Mouse (Mus musculus): ENCODE data around the gene Esrrb. TPM values are rescaled to one million over a fixed set of nuclear protein-coding genes. Genes with fewer than 3 reads are reported as not detected.

Esrrb gene
- total RNA-seq, 2 experiments from 2014 or later: 10.3 to 15.5 TPM

- DNase-seq: no peak
- intact Hi-C loops (cut with DNase I): no loop called here
Observed at GRCm38 (mm10) chr12:86553037-86553436, 192.1 kb downstream of the Esrrb start.

- intact Hi-C loops (cut with DNase I): no loop called here
- peak in 1 of 2 experiments; percentile 9 for DNase-seq
Observed at GRCm38 (mm10) chr12:86556796-86557517, 196.0 kb downstream of the Esrrb start.

- intact Hi-C loops (cut with DNase I): no loop called here
- no peak for DNase-seq
Observed at GRCm38 (mm10) chr12:86558889-86559288, 198.0 kb downstream of the Esrrb start.

- intact Hi-C loops (cut with DNase I): no loop called here
- no peak for DNase-seq
Observed at GRCm38 (mm10) chr12:86562705-86563104, 201.8 kb downstream of the Esrrb start.

- intact Hi-C loops (cut with DNase I): no loop called here
- no peak for DNase-seq
Observed at GRCm38 (mm10) chr12:86565996-86566395, 205.1 kb downstream of the Esrrb start.

Other genes starting within 250 kb of the Esrrb start
- gene Gpatch2l, start 119.3 kb upstream of the Esrrb start, total RNA-seq (2021): 10 to 100 TPM; 16.4 to 17.8 TPM

Measured in heart, postnatal 14 days (tissue).